Mouse (Mus musculus) C2C12 (cell line): ENCODE measurements at regions not wholly inside any gene's neighbourhood (a gene's known extent, or its start where the extent isn't known, plus 50 kb on each side); places are given as distances from the start of the nearest gene placed in this dataset.

ENCODE experiments used
- CEBPB ChIP-seq: IDR thresholded peaks from one replicate; pipeline ENCODE4 v1.6.1; 2011; ENCODE audit warnings: low read depth, mild to moderate bottlenecking, control low read depth, moderate library complexity
- CTCF ChIP-seq: IDR thresholded peaks from one replicate; pipeline ENCODE4 v1.5.1; 2011; ENCODE audit not compliant: control insufficient read depth, insufficient read depth, insufficient read length
- FOSL1 ChIP-seq: IDR thresholded peaks from one replicate; pipeline ENCODE4 v1.8.0; 2011; ENCODE audit warnings: mild to moderate bottlenecking, low read length; ENCODE audit not compliant: poor library complexity, insufficient read depth, severe bottlenecking
- MAX ChIP-seq: IDR thresholded peaks from one replicate; pipeline ENCODE4 v1.6.1; 2011; ENCODE audit warnings: mild to moderate bottlenecking, control low read depth
- MYOG ChIP-seq: IDR thresholded peaks from one replicate; pipeline ENCODE4 v1.6.1; 2011; ENCODE audit not compliant: control insufficient read depth, insufficient read length; ENCODE audit errors: extremely low read depth
- USF1 ChIP-seq: IDR thresholded peaks from one replicate; pipeline ENCODE4 v1.6.1; 2011; ENCODE audit warnings: low read depth, mild to moderate bottlenecking, control low read depth, moderate library complexity

GRCm38 (mm10) chr15:63652216-63652961 is 192.6 kb downstream of the Gsdmc2 start:
- no peak for TF ChIP-seq USF1
- TF ChIP-seq CTCF, result peak; percentile 43
- no peak for TF ChIP-seq MAX
- no peak for TF ChIP-seq MYOG
- no peak for TF ChIP-seq CEBPB
- TF ChIP-seq FOSL1, result no peak
